Mouse (Mus musculus) megakaryocyte, adult 5-6 weeks (primary cell): ENCODE measurements around the gene Mypn. TPM values are rescaled to one million over a fixed set of nuclear protein-coding genes. Genes with fewer than 3 reads are reported as not detected.

Experiments used
- ATAC-seq: 2 replicates; pipeline ENCODE4 v1.8.0; 2016; ENCODE audit warnings: mild to moderate bottlenecking, inconsistent platforms; ENCODE audit not compliant: poor library complexity, severe bottlenecking
- total RNA-seq, 2 experiments: library from RNA; stranded (forward) in 1 of 2; stranded (reverse) in 1 of 2; fragments of 153-499, 151-499 nt in 1 of 2; fragments of 221-1000, 200-1000 nt in 1 of 2; gene quantifications; 2 replicates each; pipeline versions ENCODE4 v1.2.3 to v1.2.4; 2015 to 2017

Gene Mypn
- total RNA-seq, 2 experiments from 2014 or later = not detected

- ATAC-seq = no peak
These were observed 2.2 kb downstream of the Mypn start for GRCm38 (mm10) chr10:63201534-63201933.

- ATAC-seq = no peak
These were observed 4.7 kb downstream of the Mypn start for GRCm38 (mm10) chr10:63199008-63199407.

GRCm38 (mm10) chr10:63192736-63193135, 11.0 kb downstream of the Mypn start:
- ATAC-seq = no peak

DNA sequence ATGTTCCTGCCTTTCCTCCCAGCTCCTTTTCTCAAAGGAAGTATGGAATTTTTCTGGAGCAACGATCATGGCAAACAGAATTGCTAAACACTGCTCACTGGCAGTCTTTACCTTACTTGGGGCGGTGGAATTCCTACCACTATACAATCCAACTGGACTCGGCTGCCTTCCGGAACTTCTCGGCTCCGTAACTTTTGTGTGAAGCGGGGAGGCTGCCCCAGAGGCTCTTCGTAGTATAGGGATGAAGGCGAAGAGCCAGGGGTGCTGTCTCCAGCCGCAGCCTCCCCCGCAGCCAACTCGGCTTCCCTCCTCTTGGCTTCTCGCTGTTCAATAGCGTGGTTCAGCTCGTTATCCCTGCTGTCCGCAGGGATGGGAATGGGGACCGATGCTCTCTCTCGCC, 11.5 kb downstream of the Mypn start:
- ATAC-seq = no peak

- ATAC-seq = no peak
These were observed 19.3 kb downstream of the Mypn start for GRCm38 (mm10) chr10:63184451-63184850.

GRCm38 (mm10) chr10:63182177-63182768, 21.5 kb downstream of the Mypn start:
- no peak for ATAC-seq

DNA sequence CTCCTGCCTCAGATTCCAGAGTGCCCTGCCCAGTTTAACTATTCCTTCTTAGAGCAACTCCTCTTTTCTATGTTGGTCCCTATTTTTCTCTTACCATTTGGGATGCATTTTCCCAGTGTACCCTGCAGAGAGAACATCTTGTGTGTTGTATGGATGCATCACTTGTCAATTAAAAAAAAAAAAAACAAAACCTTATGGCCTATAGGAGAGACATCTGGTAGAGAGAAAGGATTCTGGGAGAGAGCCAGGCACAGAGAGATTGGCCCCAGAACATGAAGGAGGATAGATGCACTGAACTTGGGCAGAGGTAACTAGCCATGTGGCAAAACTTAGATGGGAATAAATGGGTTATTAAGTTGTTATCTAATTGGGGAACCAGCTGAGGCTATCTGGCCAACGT, 22.6 kb downstream of the Mypn start:
- ATAC-seq = no peak

DNA sequence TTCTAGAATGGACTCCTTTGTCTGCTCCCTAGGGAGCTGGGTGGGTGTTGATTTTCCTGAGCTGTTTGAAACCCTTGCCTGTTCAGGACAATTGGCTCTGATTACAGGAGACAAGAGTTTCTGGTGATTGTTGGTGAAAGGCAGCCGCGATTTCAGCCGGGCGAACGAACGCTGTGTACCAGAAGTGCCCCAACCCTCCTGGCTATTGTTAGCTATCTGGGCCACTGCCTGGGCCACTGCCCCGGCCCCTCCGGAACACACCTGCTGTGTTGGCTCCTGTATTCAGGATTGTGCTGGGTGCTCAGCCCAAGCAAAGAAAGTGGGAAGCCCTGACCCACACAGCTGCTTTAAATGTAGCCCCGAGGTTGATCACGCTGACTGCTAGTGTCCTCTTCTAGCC, 24.2 kb downstream of the Mypn start:
- no peak for ATAC-seq

DNA sequence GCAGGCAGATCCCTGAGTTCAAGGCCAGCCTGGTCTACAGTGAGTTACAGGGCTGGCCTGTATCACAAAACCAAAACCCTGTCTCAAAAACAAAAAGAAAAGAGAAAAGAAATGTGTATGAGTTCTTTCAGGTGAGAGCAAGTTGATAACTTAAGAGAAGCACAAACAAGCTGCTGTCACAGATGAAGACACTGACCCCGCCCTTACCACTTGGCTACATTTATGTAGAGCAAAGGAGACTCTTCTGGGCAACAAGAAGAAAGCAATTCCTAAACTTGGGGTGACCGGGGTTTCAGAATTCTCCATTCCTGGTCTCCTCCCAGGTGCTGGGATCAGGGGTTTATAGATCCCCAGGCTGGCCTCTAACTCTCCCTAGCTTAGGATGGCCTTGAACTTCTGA, 25.4 kb downstream of the Mypn start:
- ATAC-seq = no peak

- ATAC-seq = peak; percentile 61
These were observed 26.2 kb downstream of the Mypn start for GRCm38 (mm10) chr10:63177286-63178140.

DNA sequence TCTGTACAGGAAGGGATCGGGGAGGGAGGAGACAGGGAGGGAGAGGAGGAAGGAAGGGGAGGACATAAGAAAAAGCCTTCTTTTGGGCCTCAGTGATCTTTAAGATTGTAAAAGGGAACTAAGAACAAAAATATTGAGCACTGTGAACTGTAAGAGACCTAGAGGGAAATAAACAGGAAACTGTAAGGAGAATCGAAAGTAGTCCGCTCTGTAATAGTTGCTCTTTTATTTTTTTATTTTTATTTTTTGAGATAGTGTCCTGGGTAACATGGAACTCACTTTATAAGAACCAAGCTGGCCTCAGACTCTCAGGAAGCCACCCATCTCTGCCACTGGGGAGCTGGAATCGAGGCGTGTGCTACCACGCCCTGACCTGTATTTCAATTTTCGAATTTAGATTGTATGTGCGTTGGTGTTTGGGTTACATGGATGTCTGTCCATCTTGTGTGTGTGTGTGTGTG, 27.3 kb downstream of the Mypn start:
- ATAC-seq = peak; percentile 81

DNA sequence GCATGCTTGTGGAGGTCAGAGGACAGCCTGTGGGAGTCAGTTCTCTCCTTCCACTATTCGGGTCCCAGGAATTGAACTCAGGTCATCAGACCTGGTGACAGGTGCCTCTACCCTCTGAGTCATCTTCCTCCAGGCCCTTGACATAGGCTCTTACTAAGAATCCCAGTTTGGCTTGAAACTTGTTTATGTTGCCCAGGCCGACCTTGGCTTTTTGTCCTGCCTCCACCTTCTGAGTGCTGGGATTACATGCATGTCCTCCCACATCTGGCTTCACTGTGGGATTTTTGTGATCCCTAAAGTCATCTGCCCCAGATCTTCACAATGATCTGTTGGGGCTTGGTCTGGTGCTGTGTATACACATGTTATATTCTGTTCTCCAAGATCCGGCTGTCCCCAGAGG, 31.7 kb downstream of the Mypn start:
- ATAC-seq = no peak

GRCm38 (mm10) chr10:63169503-63169902, 34.2 kb downstream of the Mypn start:
- no peak for ATAC-seq

DNA sequence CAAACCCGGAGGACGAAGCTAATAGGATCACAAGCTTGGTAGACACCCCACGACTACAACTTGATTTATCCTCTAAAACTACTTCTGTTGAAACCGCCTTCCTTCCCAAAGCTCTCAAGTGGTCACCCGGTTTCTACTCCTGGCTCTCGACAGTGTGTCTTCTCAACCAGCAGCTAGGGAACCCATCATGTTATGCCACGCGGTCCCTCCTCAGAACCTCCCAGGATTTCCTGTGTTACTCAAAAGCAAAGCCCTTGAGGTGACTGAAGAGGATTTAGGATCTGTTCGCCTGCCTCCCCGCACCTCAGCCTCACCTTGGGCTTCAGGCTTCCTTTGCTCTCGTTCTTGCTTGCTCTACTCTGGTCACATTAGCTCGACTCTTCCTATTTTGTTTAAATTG, 35.6 kb downstream of the Mypn start:
- ATAC-seq = peak; percentile 45; the same call in 1 of the 2 replicates

GRCm38 (mm10) chr10:63167241-63167995, 36.3 kb downstream of the Mypn start:
- no peak for ATAC-seq

DNA sequence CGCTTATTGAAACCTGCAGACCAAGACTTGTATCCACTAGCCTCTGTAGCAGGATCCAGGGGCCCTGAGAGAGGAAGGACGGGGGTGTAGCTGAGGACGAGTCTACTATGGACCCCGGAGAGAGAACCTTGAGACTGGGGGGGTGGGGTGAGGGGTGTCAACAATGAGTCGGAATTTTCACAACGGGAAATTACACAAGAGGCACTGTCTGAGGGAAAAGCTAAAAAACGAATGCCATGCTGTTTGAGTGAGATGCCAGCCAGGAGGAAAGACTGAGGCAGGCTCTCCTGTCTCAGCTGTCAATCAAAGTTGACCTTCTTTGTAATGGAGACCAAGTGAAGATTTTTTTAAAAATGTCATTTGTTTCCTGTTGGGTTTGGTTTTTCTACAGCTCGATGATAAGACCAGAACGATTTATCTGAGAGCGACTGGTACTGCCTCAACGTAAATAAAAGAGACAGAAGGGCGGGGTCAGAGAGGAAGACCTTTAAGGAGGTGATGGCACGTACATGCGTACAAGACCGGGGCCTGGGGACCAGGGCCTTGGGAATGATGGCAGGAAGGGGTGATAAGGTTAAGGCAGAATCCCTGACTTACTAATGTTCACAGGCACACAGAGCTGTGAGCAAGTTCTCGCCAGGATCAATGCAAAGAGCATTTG, 37.9 kb downstream of the Mypn start:
- peak; percentile 65 for ATAC-seq

GRCm38 (mm10) chr10:63161240-63161639, 42.5 kb downstream of the Mypn start:
- no peak for ATAC-seq

DNA sequence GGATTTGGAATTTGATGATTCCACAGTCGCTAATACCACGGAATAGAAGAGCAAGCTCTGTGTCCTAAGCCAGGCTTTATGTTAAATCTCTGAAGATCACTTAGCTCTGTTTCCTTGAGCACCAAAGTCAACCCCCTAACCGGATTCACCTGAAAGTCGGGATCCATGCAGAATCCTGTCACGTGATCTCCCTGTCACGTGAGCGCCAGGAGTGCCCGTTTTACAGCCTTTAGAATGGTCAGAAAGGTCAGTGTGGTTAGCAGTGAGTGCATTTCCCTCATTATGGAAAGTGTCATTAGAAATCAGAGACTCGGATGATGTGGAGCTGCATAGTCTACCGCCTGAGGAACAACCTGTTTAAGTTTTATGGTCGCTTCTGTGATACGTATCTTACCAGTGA, 43.1 kb downstream of the Mypn start:
- no peak for ATAC-seq

DNA sequence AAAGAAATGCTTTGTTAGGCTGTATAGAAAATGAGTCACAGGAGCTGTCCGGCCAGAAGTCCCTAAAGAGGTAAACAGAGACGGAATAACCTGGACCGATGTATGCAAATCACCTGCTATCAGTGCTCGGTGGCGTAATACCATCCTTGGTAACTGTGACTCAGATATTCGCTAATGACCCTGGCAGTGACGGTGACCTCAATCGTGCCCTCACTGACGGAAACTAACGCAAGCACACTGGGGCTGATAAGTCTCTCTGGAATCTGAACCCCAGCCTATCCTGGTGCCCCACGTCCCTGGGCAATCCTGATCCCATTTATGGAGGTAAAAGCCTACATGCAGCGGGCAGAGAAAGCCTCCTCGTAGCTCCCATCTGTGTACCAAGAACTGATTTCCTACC, 45.6 kb downstream of the Mypn start:
- no peak for ATAC-seq

- ATAC-seq = no peak
These were observed 46.3 kb downstream of the Mypn start for GRCm38 (mm10) chr10:63157491-63157890.

DNA sequence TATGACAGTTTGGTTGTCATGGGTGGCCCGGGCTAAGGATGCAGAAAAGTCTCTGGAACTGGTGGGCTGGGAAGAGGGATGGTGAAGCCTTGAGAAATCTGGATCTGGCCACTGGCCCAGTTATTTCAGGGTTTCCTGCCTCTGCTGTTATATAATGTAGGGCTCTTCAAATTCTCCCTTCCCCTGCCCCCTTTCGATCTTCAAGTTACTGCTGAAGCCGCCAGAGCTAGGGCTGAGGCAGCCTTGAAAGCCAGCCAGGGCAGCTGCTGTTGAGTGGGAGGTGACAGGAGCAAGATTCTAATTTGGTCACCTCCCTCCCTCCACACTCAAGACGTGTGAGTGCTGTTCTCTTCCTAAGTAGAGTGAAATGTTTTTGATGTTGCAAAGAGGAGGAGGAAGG, 46.8 kb downstream of the Mypn start:
- no peak for ATAC-seq
